27 mouse cellular contexts compared by ENCODE assay signal in the genomic region with DNA sequence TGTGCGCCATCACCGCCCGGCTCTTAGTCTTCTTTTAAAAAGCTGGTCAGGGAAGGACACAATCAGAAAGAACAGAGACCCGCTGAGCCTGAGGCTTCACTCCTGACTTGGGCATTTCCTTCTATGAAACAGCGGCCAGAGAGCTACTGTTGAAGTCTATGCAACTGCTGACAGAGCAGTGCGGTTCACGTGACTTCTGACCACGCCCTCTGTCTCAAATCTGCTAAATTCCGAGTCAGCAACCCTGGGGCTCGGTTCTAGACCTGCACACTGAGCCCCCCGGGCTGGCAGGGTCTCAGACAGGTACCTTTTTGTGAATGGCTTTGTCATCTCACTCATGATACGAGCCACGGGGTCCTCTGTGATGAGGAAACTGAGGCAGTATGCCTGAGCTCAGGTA. TPM values are rescaled to one million over a fixed set of nuclear protein-coding genes. Genes with fewer than 3 reads are reported as not detected.
DNase-seq lines count a peak whose midpoint lies in the region; ATAC-seq and TF ChIP-seq lines count a peak whose summit lies in the region.
"Had no signal": no experiment of that assay in that cellular context is flagged by ENCODE, and none has a peak within 500 bp of the region (broad histone marks: within the 10 kb centered on the region; RNA-seq: fewer than 3 reads in every experiment).

No protein-coding gene starts in this region.

- H3K4me1 ChIP-seq in limb, embryonic 15.5 days, result peaks cover 6% of the 10 kb centered on the region; the same call in 1 of the 2 replicates
- peaks cover 3% of the 10 kb centered on the region; the same call in 1 of the 2 replicates for H3K4me1 ChIP-seq in limb, embryonic 10.5 days
- H3K4me1 ChIP-seq in G1E (ENCODE audit: insufficient read depth, low read depth, low read length), result peaks cover 10% of the 10 kb centered on the region
- H3K4me1 ChIP-seq: embryonic facial prominence, embryonic 12.5 days; forebrain, embryonic 13.5 days; heart, embryonic 15.5 days; limb, embryonic 12.5 days had no signal

- H3K27me3 ChIP-seq in limb, embryonic 15.5 days, result no peaks in the 10 kb centered on the region
- H3K27me3 ChIP-seq in limb, embryonic 10.5 days (ENCODE audit: low read depth, poor library complexity, severe bottlenecking), result no peaks in the 10 kb centered on the region
- H3K27me3 ChIP-seq in G1E (ENCODE audit: insufficient read depth, low read length), result peaks cover 7% of the 10 kb centered on the region
- H3K27me3 ChIP-seq: embryonic facial prominence, embryonic 12.5 days; forebrain, embryonic 13.5 days; heart, embryonic 15.5 days; limb, embryonic 12.5 days; liver, embryonic 13.5 days; stomach, embryonic 15.5 days had no signal

- no peak overlapping the region for H3K9ac ChIP-seq in limb, embryonic 15.5 days
- H3K9ac ChIP-seq: embryonic facial prominence, embryonic 12.5 days; forebrain, embryonic 13.5 days; heart, embryonic 15.5 days; limb, embryonic 12.5 days; liver, embryonic 13.5 days; stomach, embryonic 15.5 days had no signal

- no peak overlapping the region for H3K4me3 ChIP-seq in limb, embryonic 15.5 days
- no peak overlapping the region for H3K4me3 ChIP-seq in limb, embryonic 10.5 days
- H3K4me3 ChIP-seq in G1E (ENCODE audit: low read depth, low read length) (no peak overlapping the region), macrophage (ENCODE audit: inconsistent target) (no peak overlapping the region)
- H3K4me3 ChIP-seq in gastrocnemius, adult 2 months, result no peak overlapping the region
- H3K4me3 ChIP-seq: embryonic facial prominence, embryonic 12.5 days; erythroblast, embryonic 14.5 days; forebrain, embryonic 13.5 days; heart, adult 2 months; heart, embryonic 15.5 days; limb, embryonic 12.5 days; liver, embryonic 13.5 days; megakaryocyte, embryonic 14.5 days; stomach, embryonic 15.5 days had no signal

- intact Hi-C loops in heart, postnatal 36 days (cut with DNase I), result no loop called here
- intact Hi-C loops in gastrocnemius, adult 2 months (cut with DNase I), result no loop called here

- H3K36me3 ChIP-seq in limb, embryonic 15.5 days, result no peaks in the 10 kb centered on the region
- no peaks in the 10 kb centered on the region for H3K36me3 ChIP-seq in limb, embryonic 10.5 days
- H3K36me3 ChIP-seq in G1E (replicated peaks), result peaks cover 8% of the 10 kb centered on the region
- H3K36me3 ChIP-seq in macrophage (ENCODE audit: inconsistent target), result no peaks in the 10 kb centered on the region
- H3K36me3 ChIP-seq: embryonic facial prominence, embryonic 12.5 days; limb, embryonic 12.5 days; liver, embryonic 13.5 days; stomach, embryonic 15.5 days had no signal

- 72% methylated on average over 13 of the region's 13 CpGs for WGBS in limb, embryonic 15.5 days
- 79% methylated on average over 13 of the region's 13 CpGs for WGBS in limb, embryonic 10.5 days
- 82% methylated on average over 13 of the region's 13 CpGs for WGBS in macrophage (ENCODE audit: missing documents)

- H3K27ac ChIP-seq in limb, embryonic 15.5 days, result no peak overlapping the region
- H3K27ac ChIP-seq in limb, embryonic 10.5 days, result no peak overlapping the region
- peak overlapping the region; percentile 96 for H3K27ac ChIP-seq in macrophage
- H3K27ac ChIP-seq in gastrocnemius, adult 2 months, result no peak overlapping the region
- H3K27ac ChIP-seq: embryonic facial prominence, embryonic 12.5 days; forebrain, embryonic 13.5 days; heart, adult 2 months; heart, embryonic 15.5 days; hindbrain, postnatal 0 days; limb, embryonic 12.5 days; liver, embryonic 13.5 days; stomach, embryonic 15.5 days had no signal

- TF ChIP-seq CTCF in G1E (IDR thresholded peaks at IDR 0.05; ENCODE audit: low read depth, low read length), result no peak
- no peak for TF ChIP-seq CTCF in gastrocnemius, adult 2 months (IDR thresholded peaks at IDR 0.05)

- no peaks in the 10 kb centered on the region for H3K9me3 ChIP-seq in limb, embryonic 15.5 days
- no peaks in the 10 kb centered on the region for H3K9me3 ChIP-seq in limb, embryonic 10.5 days (replicated peaks)
- H3K9me3 ChIP-seq in G1E (replicated peaks), result no peaks in the 10 kb centered on the region
- H3K9me3 ChIP-seq: embryonic facial prominence, embryonic 12.5 days; forebrain, embryonic 13.5 days; heart, embryonic 15.5 days; limb, embryonic 12.5 days; liver, embryonic 13.5 days; megakaryocyte, embryonic 14.5 days; stomach, embryonic 15.5 days had no signal

- ATAC-seq in limb, embryonic 15.5 days (ENCODE audit: insufficient number of reproducible peaks, low FRiP score, low TSS enrichment, low read depth), result 0 out of 2 replicates have a peak, but pooled peaks have one; percentile 31
- peak; percentile 48 for ATAC-seq in G1E (ENCODE audit: extremely low read depth, insufficient number of reproducible peaks, low FRiP score, poor library complexity, severe bottlenecking)
- ATAC-seq: forebrain, embryonic 13.5 days; hindbrain, postnatal 0 days had no signal

- peak; percentile 93 for DNase-seq in heart, adult 11 months
- no peak for DNase-seq in heart, postnatal 36 days
- DNase-seq in limb, embryonic 10.5 days (ENCODE audit: low spot score), result no peak
- DNase-seq in G1E (ENCODE audit: low spot score), result no peak
- no peak for DNase-seq in spleen, postnatal 4 days (ENCODE audit: low spot score in 2 of 2)
- DNase-seq in gastrocnemius, adult 2 months, result no peak
- DNase-seq: adrenal gland, adult 8-10 months; cerebellum, adult 9-11 months; gastrocnemius, postnatal 14 days; heart, adult 2 months; layer of hippocampus, adult 9-11 months; liver, embryonic 13.5 days; right cerebral cortex, postnatal 25 days had no signal

- H3K4me2 ChIP-seq in limb, embryonic 15.5 days, result no peak overlapping the region
- H3K4me2 ChIP-seq: embryonic facial prominence, embryonic 12.5 days; forebrain, embryonic 13.5 days; heart, embryonic 15.5 days; limb, embryonic 12.5 days; liver, embryonic 13.5 days; stomach, embryonic 15.5 days had no signal

- no peaks in the 10 kb centered on the region for H3K79me2 ChIP-seq in macrophage (ENCODE audit: inconsistent target)

RNA-seq across cellular contexts. Expression of a gene that starts 7.6 kb away (rescaled TPM):
- 100 to 1,000 TPM; 103 to 112 TPM for total RNA-seq in heart, postnatal 36 days (2021)
- polyA plus RNA-seq in limb, embryonic 15.5 days (2015; fragmentation: Nextera tagmentation; extraction: Ambion mirVana), result 5.8 and 6.5 TPM in 2 replicates
- 5.0 and 5.6 TPM in 2 replicates for polyA plus RNA-seq in limb, embryonic 10.5 days (2016; fragmentation: Nextera tagmentation; extraction: Ambion mirVana)
- total RNA-seq in G1E (2014; fragmentation: Nextera tagmentation), result 20.2 and 29.0 TPM in 2 replicates
- 7.5 and 8.3 TPM in 2 replicates for total RNA-seq in G1E (2017)
- 20.0 and 21.5 TPM in 2 replicates for polyA plus RNA-seq in G1E (2012)
- 100 to 1,000 TPM; 143 to 432 (median 230) TPM for total RNA-seq in macrophage (2018; cell fraction: chromatin; rRNA removed)
- total RNA-seq in macrophage (2018; cell fraction: cytosol; rRNA removed), result 10 to 100 TPM; 31.1 to 84.7 (median 52.3) TPM
- total RNA-seq in macrophage (2018; cell fraction: nucleus; rRNA removed), result 100 to 1,000 TPM in 23 of 26 experiments, 10 to 100 TPM in 3; 82.0 to 320 (median 157) TPM
- polyA plus RNA-seq in macrophage (2018), result 44.8 to 76.0 TPM (median 74.2 TPM) in 3 replicates
- total RNA-seq in gastrocnemius, adult 2 months (2021), result 10 to 100 TPM; 32.9 to 34.7 TPM

RNA-seq across cellular contexts. Expression of a gene that starts 13.1 kb away (rescaled TPM):
- under 1 TPM in 1 of 2 experiments, not detected in 1; 1.00 TPM for total RNA-seq in heart, postnatal 36 days (2021)
- polyA plus RNA-seq in limb, embryonic 15.5 days (2015; fragmentation: Nextera tagmentation; extraction: Ambion mirVana), result 0.45 TPM in 1 of 2 replicates, not detected in the other
- 1.3 and 3.0 TPM in 2 replicates for polyA plus RNA-seq in limb, embryonic 10.5 days (2016; fragmentation: Nextera tagmentation; extraction: Ambion mirVana)
- total RNA-seq in G1E (2014; fragmentation: Nextera tagmentation) (15.0 and 22.3 TPM in 2 replicates), G1E (2017) (7.3 and 9.9 TPM in 2 replicates)
- polyA plus RNA-seq in G1E (2012) (2.4 TPM in 1 of 2 replicates, not detected in the other), macrophage (2018) (4.2 to 8.9 TPM in 2 of 3 replicates, not detected in the other)
- 10 to 100 TPM in 19 of 26 experiments, 1 to 10 TPM in 7; 2.2 to 51.7 (median 19.7) TPM for total RNA-seq in macrophage (2018; cell fraction: chromatin; rRNA removed)
- total RNA-seq in macrophage (2018; cell fraction: cytosol; rRNA removed), result 10 to 100 TPM in 1 of 26 experiments, 1 to 10 TPM in 24, under 1 TPM in 1; 0.75 to 11.8 (median 5.1) TPM
- total RNA-seq in macrophage (2018; cell fraction: nucleus; rRNA removed), result 10 to 100 TPM in 16 of 26 experiments, 1 to 10 TPM in 9, under 1 TPM in 1; 0.99 to 31.2 (median 14.4) TPM
- 1 to 10 TPM; 3.8 to 5.6 TPM for total RNA-seq in gastrocnemius, adult 2 months (2021)
- total RNA-seq: heart, adult 2 months had no signal
- polyA plus RNA-seq: embryonic facial prominence, embryonic 12.5 days; heart, embryonic 15.5 days; hindbrain, postnatal 0 days; limb, embryonic 12.5 days; lung, embryonic 16.5 days; midbrain, postnatal 0 days; stomach, embryonic 15.5 days had no signal

RNA-seq across cellular contexts. Expression of a gene that starts 48.7 kb away (rescaled TPM):
- 100 to 1,000 TPM; 160 to 170 TPM for total RNA-seq in heart, postnatal 36 days (2021)
- polyA plus RNA-seq in limb, embryonic 15.5 days (2015; fragmentation: Nextera tagmentation; extraction: Ambion mirVana), result 0.14 and 0.52 TPM in 2 replicates
- polyA plus RNA-seq in limb, embryonic 10.5 days (2016; fragmentation: Nextera tagmentation; extraction: Ambion mirVana), result 0.05 TPM in 1 of 2 replicates, not detected in the other
- total RNA-seq in G1E (2014; fragmentation: Nextera tagmentation), result not detected in 2 replicates
- 0.12 and 0.16 TPM in 2 replicates for total RNA-seq in G1E (2017)
- not detected in 2 replicates for polyA plus RNA-seq in G1E (2012)
- total RNA-seq in macrophage (2018; cell fraction: chromatin; rRNA removed), result 1 to 10 TPM in 12 of 26 experiments, under 1 TPM in 10, not detected in 4; 0.26 to 3.6 (median 1.0) TPM
- total RNA-seq in macrophage (2018; cell fraction: cytosol; rRNA removed), result under 1 TPM in 9 of 26 experiments, not detected in 17; 0.05 to 0.18 (median 0.07) TPM
- total RNA-seq in macrophage (2018; cell fraction: nucleus; rRNA removed), result 1 to 10 TPM in 8 of 26 experiments, under 1 TPM in 17, not detected in 1; 0.17 to 3.0 (median 0.60) TPM
- 0.09 to 0.17 TPM in 2 of 3 replicates, not detected in the other for polyA plus RNA-seq in macrophage (2018)
- 10 to 100 TPM; 10.3 to 26.9 TPM for total RNA-seq in gastrocnemius, adult 2 months (2021)
- total RNA-seq: hematopoietic stem cell, adult 5-6 weeks had no signal
- polyA plus RNA-seq: embryonic facial prominence, embryonic 12.5 days; erythroblast, embryonic 14.5 days; limb, embryonic 12.5 days had no signal

RNA-seq across cellular contexts. Expression of a gene that starts 50.9 kb away (rescaled TPM):
- total RNA-seq in heart, postnatal 36 days (2021), result 10 to 100 TPM; 30.7 to 31.0 TPM
- 21.4 and 22.5 TPM in 2 replicates for polyA plus RNA-seq in limb, embryonic 15.5 days (2015; fragmentation: Nextera tagmentation; extraction: Ambion mirVana)
- 33.2 and 33.8 TPM in 2 replicates for polyA plus RNA-seq in limb, embryonic 10.5 days (2016; fragmentation: Nextera tagmentation; extraction: Ambion mirVana)
- total RNA-seq in G1E (2014; fragmentation: Nextera tagmentation) (40.8 and 45.4 TPM in 2 replicates), G1E (2017) (25.6 and 27.9 TPM in 2 replicates)
- polyA plus RNA-seq in G1E (2012) (13.2 and 17.8 TPM in 2 replicates), macrophage (2018) (32.2 to 37.7 TPM (median 33.4 TPM) in 3 replicates)
- total RNA-seq in macrophage (2018; cell fraction: chromatin; rRNA removed), result 100 to 1,000 TPM in 3 of 26 experiments, 10 to 100 TPM in 22, 1 to 10 TPM in 1; 9.4 to 105 (median 37.6) TPM
- 10 to 100 TPM; 17.7 to 56.8 (median 37.1) TPM for total RNA-seq in macrophage (2018; cell fraction: cytosol; rRNA removed)
- 10 to 100 TPM; 15.4 to 88.8 (median 34.8) TPM for total RNA-seq in macrophage (2018; cell fraction: nucleus; rRNA removed)
- total RNA-seq in gastrocnemius, adult 2 months (2021), result 10 to 100 TPM; 37.8 to 46.5 TPM

RNA-seq across cellular contexts. Expression of a gene that starts 53.9 kb away (rescaled TPM):
- total RNA-seq in heart, postnatal 36 days (2021), result 10 to 100 TPM; 26.1 to 29.2 TPM
- polyA plus RNA-seq in limb, embryonic 15.5 days (2015; fragmentation: Nextera tagmentation; extraction: Ambion mirVana), result 0.20 and 0.29 TPM in 2 replicates
- polyA plus RNA-seq in limb, embryonic 10.5 days (2016; fragmentation: Nextera tagmentation; extraction: Ambion mirVana), result 1.1 and 1.6 TPM in 2 replicates
- total RNA-seq in G1E (2014; fragmentation: Nextera tagmentation) (not detected in 2 replicates), G1E (2017) (0.11 TPM in 1 of 2 replicates, not detected in the other)
- polyA plus RNA-seq in G1E (2012) (not detected in 2 replicates), macrophage (2018) (1.3 to 4.5 TPM (median 2.7 TPM) in 3 replicates)
- total RNA-seq in macrophage (2018; cell fraction: chromatin; rRNA removed), result 10 to 100 TPM in 9 of 26 experiments, 1 to 10 TPM in 17; 1.6 to 19.7 (median 6.3) TPM
- total RNA-seq in macrophage (2018; cell fraction: cytosol; rRNA removed), result 1 to 10 TPM; 1.1 to 4.7 (median 1.9) TPM
- 10 to 100 TPM in 10 of 26 experiments, 1 to 10 TPM in 16; 1.8 to 21.2 (median 6.3) TPM for total RNA-seq in macrophage (2018; cell fraction: nucleus; rRNA removed)
- 1 to 10 TPM in 1 of 2 experiments, under 1 TPM in 1; 0.61 to 3.2 TPM for total RNA-seq in gastrocnemius, adult 2 months (2021)
- total RNA-seq: neutrophil, adult 5-6 weeks had no signal
